Mouse (Mus musculus): ENCODE data around the gene Dapp1. TPM values are rescaled to one million over a fixed set of nuclear protein-coding genes. Genes with fewer than 3 reads are reported as not detected.

Gene Dapp1
- total RNA-seq (2021) = 1 to 10 TPM; 3.8 to 5.0 TPM
- long read RNA-seq, experiment 1, transcript Dapp1-201 (9 exons, 3,083 nt) = major isoform, 5 of 9 reads
- long read RNA-seq, experiment 1, partial matches to known transcripts = 2 of 9 reads
- long read RNA-seq, experiment 1, other reads (novel, unspliced or antisense) = 2 of 9 reads
- long read RNA-seq, experiment 2, partial matches to known transcripts = 3 of 6 reads
- long read RNA-seq, experiment 2, other reads (novel, unspliced or antisense) = 1 of 6 reads

GRCm38 (mm10) chr3:137981382-137981750 lies at the start of gene Dapp1:
Gene Dapp1 (minus strand): TSS chr3:137981545.
- peak; percentile 61 to 68 for DNase-seq
- intact Hi-C loops (cut with DNase I) = no loop called here

- intact Hi-C loops (cut with DNase I) = no loop called here
- no peak for DNase-seq
These were observed 49.2 kb upstream of the Dapp1 start for GRCm38 (mm10) chr3:138030563-138030962.

GRCm38 (mm10) chr3:138029351-138029750 lies 48.0 kb upstream of the Dapp1 start:
- intact Hi-C loops (cut with DNase I) = loop anchor here (5.0 kb wide), 1 partner anchor 38 kb away; the partner anchor contains the start of genes 1110002E22Rik and Gm5105
- DNase-seq = peak; percentile 51 to 59

DNA sequence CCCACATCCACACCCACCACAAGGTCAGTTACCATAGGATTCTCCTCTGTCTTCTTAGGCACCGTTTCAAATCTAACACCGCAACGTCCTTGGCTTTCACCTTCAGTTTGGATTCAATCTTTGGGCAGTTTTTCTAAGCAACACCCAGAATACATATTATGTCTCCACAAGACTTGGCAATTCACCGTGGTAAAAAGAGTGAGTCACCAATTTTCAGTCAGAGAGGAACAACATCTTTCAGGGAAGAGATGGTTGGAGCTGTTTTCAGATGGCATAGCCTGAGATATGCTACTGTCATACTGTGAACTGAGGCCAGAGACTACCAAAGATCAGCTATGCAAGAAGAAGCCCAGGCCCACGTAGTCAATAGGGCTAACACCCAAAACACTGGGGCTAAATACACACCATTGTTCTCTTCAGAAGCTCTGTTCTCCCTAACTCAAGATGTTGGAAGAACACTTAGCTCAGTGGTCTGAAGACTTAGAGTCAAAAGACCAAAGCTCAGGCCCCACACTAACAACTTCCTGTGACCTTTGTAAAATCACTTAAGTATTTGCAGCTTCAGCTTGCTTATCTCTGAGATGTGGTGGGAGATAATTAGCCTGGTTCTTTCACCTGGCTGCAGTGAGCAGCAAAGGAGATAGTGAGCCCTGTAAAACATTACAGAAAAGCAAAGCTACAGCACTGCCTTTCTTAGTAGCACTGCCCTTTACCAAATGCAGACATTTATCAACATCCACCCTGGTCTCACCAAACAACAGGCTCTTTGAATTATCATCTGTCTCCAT lies 46.4 kb upstream of the Dapp1 start:
- intact Hi-C loops (cut with DNase I) = loop anchor here (5.0 kb wide), 1 partner anchor 40 kb away; the partner anchor contains the start of genes 1110002E22Rik and Gm5105
- DNase-seq = no peak

DNA sequence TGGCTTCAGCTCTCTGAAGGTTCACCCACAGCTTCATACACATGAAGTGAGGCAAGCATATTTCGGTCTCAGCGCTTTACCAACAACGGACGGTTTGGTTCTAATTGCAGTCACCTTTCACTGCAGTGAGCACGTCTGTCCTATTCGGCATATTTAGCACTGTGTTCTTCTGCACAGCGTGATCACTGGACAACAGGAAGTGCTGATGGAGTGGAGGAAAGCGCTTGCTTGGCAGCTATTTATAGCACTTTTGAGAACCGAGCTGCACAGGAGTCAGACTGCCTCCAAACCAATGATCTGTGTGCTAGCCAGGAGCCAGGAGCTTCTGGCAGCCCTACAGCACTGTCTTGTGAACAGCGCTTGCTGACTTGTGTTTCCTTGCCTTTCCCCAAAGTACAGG lies 44.9 kb upstream of the Dapp1 start:
- intact Hi-C loops (cut with DNase I) = loop anchor here (5.0 kb wide), 1 partner anchor 41 kb away; the partner anchor contains the start of genes 1110002E22Rik and Gm5105
- DNase-seq = peak; percentile 59 to 69

DNA sequence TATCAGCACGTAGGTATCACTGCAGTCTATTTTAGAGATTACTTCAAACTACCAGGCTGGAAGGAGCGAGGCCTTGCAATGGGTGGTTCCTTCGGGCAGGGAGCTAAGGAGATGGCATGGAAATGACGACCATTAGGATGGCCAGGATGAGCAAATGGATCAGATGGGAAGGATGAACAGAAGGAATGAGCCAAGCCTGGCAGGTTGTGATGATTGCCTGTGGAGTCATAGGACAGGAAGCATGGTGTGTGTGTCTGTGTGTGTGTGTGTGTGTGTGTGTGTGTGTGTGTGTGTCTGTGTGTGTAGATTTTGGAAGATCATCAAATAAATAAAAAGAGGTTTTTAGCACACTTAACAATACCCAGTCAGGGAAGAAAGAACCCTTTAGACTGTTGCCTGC lies 41.3 kb upstream of the Dapp1 start:
- intact Hi-C loops (cut with DNase I) = no loop called here
- DNase-seq = no peak

GRCm38 (mm10) chr3:138022003-138022402 lies 40.7 kb upstream of the Dapp1 start:
- DNase-seq = no peak
- intact Hi-C loops (cut with DNase I) = no loop called here

DNA sequence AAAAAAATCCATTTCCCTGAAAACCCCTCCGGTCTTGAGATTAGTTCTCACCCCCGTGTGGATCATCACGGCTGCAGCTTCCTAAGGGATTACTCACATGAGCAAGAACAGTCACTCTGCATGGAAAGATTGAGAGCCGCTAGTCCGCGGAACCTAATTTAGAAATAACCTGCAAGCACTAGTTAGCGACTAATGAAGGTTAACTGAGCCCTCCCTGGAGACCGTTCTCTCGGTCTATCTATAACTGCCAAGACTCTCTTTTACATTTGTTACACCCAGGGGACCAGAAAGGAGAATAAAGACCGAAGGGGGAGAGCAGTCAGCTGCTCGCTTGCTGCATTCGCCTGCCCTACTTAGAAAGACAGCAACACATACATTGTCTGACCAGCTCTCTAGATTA lies 35.5 kb upstream of the Dapp1 start:
- no peak for DNase-seq
- intact Hi-C loops (cut with DNase I) = no loop called here

DNA sequence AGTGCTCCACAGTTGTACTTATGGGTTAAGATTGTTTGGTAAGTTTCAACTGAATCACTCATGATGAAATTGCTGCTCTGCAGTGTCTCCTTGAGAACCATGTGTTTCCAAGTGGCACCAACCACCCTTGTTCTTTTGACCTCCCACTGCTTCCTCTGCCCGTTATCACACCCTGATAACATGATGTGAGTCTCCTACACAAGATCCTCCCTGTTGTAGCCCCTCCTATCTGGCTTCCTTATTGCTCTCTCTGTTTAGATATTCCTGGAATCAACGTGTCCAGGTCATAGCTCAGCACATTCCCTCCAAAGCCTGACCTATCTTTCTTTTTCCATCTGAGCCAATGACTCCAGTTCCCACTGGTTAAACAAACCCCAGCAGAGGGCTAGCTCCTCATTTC lies 33.4 kb upstream of the Dapp1 start:
- intact Hi-C loops (cut with DNase I) = no loop called here
- DNase-seq = no peak

- no peak for DNase-seq
These were observed 31.0 kb upstream of the Dapp1 start for GRCm38 (mm10) chr3:138012351-138012750.

DNA sequence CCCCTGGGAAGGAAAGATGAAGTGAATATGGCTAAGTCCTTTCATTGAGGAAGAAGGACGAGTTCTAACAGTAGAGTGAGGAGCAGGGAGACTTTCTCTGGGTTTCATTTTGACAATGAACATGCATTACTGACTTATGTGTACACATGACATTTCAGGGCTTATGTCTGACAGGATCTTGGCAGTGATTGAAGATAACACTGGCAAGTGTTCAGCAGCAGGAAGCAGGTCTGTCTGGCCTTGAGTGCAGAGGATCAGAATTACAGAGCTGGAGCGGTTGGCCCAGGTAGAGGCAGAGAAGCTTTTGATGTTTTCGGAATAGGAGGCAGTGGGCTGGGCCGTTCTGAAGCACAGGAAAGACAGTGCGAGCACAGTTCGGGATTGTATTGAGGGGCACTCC lies 26.8 kb upstream of the Dapp1 start:
- intact Hi-C loops (cut with DNase I) = no loop called here
- no peak for DNase-seq

More at GRCm38 (mm10) chr3:138012351-138012750, 31.0 kb upstream of the Dapp1 start:
- intact Hi-C loops (cut with DNase I) = no loop called here

- DNase-seq = no peak
- intact Hi-C loops (cut with DNase I) = no loop called here
These were observed 25.6 kb upstream of the Dapp1 start for GRCm38 (mm10) chr3:138006896-138007295.

DNA sequence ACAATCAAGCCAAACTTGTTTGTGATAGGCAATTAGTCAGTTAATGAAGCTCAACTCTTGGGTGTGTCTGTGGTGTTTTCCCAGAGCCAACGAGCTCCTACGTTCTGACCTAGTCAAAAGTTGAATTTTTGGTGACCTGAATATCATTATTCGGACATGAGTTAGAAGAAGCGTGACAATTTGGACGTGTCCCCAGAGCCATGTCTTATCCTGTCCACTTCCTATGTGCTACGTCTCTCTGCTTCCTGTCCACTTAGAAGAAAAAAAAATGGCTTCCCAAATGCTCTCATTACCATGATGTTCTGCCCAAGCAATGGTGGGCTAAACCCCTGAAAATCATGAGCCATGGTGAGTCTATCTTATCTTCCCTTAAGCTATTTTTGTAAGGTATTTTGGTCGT lies 21.9 kb upstream of the Dapp1 start:
- intact Hi-C loops (cut with DNase I) = no loop called here
- DNase-seq = no peak

DNA sequence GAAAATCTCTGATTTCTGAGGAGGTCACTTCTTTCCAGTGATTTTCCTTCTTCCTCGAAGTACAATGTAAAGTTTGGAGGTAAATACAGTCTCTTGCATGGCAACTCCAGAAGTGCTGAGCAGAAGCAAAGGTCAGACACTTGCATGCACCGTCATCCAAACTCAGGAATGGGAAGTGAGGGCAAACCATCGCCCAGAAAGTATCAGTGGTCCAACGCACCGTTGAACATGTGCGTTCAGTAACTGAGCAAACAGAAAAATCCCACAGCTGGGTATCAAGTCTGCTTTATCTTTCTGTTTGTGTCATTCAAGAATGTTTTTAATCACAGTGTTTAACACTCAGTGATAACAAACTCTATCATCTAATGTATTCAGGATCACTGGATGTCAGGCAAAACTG lies 21.2 kb upstream of the Dapp1 start:
- DNase-seq = no peak
- intact Hi-C loops (cut with DNase I) = no loop called here

DNA sequence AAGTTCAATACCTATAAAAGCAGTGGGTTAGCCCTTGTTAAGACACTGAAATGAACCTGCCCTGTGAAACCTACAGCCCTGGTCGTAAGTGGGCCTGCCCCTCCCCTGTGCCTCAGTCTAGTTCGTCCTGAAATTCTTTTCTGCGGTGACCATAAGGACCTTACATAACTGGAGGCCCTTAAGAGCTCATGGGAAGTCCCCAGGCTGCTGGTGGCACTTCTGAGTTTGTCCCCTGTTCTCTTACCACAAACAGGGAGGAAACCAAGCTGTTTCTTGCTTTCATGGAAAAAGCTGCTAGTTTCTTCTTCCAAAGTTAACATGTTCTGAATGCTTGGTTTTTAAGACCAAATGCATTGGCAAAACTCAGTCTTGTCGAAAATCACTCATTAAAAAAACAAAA lies 20.5 kb upstream of the Dapp1 start:
- intact Hi-C loops (cut with DNase I) = no loop called here
- DNase-seq = no peak

GRCm38 (mm10) chr3:138000724-138001069 lies 19.4 kb upstream of the Dapp1 start:
- peak; percentile 59 to 74 for DNase-seq
- intact Hi-C loops (cut with DNase I) = no loop called here

DNA sequence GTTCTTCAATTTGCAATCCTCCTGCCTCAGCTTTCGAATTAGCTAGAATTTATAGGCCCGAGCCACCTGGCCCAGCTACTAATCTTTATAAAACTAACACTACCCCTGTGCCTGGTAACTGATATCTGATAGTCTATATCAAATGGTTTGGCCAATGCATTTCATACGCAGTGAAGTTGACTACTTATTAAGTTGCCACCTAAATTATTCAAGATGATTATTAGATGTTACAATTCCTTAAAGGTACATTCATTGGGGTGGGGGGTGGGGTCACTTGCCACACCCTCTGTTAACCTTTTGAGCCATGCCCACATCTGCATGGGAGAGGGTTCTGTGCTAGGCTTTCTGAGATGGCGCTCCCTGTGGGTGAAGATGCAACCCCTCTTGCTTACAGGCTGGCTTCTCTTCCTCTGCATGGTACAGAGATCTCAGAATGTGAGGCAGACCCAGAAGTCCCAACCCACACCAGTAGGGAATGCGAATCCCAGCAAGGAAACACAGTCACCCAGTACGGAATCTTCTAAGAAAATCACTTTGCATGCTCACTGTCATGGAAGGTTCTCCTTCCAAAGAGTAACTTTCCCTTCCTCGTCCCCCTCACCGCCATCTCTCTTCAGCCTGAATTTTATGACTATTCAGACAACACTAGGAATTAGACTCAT lies 18.8 kb upstream of the Dapp1 start:
- no peak for DNase-seq
- intact Hi-C loops (cut with DNase I) = no loop called here

DNA sequence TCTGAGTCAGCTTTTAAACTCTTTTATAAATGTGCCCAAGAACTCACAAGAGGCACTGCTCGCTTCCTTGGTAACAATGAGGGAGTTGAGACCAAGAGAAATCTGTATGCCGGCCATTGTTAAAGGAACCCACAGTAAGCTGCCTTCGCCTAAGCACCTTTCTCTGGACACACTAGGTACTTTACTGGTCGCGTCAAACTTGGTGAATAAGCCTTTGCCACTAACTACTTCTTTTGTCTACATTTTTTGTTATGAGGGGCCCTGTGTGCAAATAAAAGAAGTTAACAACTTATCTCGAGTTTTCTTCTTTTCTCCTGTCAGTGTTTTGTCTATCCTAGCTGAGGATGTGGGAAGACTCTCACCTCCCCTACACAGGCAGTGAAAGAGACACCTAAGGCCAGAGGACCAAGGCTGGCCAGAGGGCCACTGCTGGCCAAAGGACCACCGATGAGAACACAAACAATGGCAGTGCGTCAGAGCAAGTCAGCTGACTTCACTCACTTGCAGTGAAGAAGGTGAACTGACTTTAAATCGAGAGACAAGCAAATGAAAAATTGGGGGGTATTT lies 18.0 kb upstream of the Dapp1 start:
- no peak for DNase-seq
- intact Hi-C loops (cut with DNase I) = no loop called here

- no peak for DNase-seq
- intact Hi-C loops (cut with DNase I) = no loop called here
These were observed 17.3 kb upstream of the Dapp1 start for GRCm38 (mm10) chr3:137998491-137999223.

GRCm38 (mm10) chr3:137995486-137995885 lies 14.1 kb upstream of the Dapp1 start:
- no peak for DNase-seq
- intact Hi-C loops (cut with DNase I) = no loop called here

Measured in heart, postnatal 14 days (tissue).